Mouse (Mus musculus): ENCODE results near the gene Tprkb.
"Not testable (repeated sequence)": the region's sequence is repeated elsewhere in the genome, so short reads cannot be mapped to it uniquely, and the experiment has no call there.

The Tprkb gene

DNA sequence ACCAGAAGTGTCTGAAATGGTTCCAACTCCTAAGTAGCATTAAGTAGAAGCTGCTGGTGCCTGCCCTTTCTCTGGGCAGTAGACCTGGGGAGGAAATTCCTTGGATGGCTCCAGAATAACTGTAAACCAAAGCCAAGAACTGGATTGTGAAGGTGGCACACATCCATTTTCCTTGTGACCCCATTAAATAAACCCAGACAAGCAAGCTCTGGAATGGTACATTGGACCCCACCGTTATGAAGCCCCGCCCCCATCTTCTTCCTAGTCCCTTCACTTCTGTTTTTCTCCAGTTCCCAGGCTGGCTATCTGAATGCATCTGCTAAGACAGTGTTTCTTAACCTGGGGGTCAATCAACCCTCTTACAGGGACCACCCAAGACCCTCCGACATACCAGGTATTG lies at the start of gene Tprkb:
TSS of gene Tprkb (plus strand) at position 279 of the 400 bp plus-strand sequence.
- no peak for DNase-seq

DNA sequence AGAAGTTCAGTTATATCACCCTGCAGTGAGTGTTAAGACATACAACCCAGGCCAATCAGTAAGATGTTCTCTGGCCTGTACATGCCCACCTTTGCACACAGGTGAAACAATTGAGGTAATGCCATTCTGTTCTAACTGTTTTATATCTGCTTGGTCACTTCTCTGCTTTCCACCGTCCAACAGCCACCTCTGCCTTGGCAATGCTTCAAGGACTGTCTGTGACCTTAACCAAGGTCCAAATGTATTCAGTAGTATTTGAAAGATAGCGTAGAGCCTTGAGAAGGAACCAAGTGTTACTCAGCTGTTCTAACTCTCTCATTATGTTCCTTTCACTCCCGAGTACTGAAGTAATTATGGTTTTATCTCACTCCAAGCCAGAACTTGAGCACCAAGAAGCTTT lies 49.1 kb upstream of the Tprkb start:
- no peak for DNase-seq

GRCm38 (mm10) chr6:85863136-85863535 lies 48.5 kb upstream of the Tprkb start:
- no peak for DNase-seq

GRCm38 (mm10) chr6:85863840-85864239 lies 47.8 kb upstream of the Tprkb start:
- no peak for DNase-seq

GRCm38 (mm10) chr6:85864900-85865639 lies 46.6 kb upstream of the Tprkb start:
- DNase-seq: not testable (repeated sequence)

DNA sequence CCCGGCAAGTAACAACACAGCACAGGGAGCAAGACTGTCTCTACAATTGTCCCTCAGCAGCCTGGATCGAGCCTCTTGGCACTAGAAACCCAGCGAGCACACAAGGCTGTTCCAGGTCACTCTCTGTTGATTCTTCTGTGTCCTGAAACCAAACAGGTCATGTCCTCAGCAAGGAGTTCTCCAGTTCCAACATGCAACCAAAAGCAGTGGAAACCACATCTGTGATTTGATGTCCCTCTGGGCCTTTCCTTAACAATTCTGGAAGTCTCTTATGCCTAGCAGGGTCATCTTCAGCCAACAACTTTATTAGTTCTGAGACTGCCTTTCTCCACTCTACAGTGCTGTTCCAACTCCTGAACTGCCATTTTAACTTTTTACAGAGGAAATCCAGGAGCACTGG lies 45.5 kb upstream of the Tprkb start:
- DNase-seq: not testable (repeated sequence)

- DNase-seq: not testable (repeated sequence)
Observed at GRCm38 (mm10) chr6:85866995-85867394, 44.7 kb upstream of the Tprkb start.

DNA sequence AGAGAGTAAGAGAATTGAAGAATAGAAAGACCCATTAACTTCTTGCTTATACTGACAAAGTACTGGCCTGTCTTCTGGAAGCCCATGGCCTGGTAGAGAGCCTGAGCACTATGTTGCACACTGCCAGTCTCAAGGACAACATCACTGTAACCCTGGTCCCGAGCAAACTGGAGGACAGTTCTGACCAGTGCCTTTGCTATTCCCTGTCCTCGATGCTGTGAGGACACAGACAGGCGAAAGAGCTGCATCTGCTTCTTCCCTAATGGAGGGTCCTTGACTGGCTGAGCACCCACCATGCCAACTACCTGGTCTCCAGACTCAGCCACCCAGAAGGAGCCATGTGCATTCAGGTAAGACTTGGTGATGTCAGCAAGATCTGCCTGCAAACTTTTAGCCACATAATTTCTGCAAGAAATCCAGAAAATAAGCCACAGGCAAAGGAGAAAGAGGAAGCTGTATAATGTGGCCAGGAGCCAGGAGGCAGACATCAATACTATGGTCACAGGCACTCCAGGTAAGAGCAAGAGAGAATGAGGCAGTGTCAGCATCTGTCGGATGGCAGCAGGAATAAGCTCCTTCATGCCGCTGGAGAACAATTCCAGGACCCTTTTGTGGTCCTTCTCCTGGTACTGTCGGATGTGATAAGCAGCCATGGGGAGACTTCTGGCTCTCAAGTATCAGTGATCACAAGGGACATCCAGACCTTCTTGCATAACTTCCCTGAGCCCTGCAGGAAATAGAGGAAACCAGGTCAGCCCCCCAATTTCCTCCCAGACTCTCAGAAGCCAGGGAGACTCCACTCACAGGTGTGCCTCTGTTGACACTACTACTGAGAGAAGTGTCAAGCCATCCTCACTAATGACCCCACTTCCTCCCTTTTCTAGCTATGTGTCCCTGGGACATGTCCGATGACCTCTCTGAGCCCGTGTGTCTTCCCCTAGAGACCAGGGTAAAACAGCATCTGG lies 43.7 kb upstream of the Tprkb start:
- no peak for DNase-seq

DNA sequence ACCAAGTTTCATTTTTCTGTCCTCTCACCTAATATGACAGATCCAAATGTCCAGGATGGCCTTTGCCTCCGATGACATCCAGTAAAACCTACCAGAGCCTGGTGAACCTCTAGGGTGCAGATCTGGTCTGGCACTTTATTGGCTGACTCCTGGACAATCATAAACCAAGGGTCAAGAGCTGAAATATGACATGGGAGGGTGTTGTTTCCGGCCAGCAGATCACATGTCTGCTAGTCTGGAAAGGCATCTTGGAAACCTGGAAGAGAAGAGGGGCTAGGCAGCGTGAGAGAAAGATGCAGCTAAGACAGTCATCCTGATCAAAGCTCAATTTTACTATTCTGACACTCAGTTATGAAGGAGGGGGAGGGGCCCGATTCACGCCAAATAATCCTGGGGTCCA lies 42.7 kb upstream of the Tprkb start, which contains the start of gene Nat8f2:
TSS of gene Nat8f2 (minus strand) at position 153 of the 400 bp plus-strand sequence.
- DNase-seq: not testable (repeated sequence)

DNA sequence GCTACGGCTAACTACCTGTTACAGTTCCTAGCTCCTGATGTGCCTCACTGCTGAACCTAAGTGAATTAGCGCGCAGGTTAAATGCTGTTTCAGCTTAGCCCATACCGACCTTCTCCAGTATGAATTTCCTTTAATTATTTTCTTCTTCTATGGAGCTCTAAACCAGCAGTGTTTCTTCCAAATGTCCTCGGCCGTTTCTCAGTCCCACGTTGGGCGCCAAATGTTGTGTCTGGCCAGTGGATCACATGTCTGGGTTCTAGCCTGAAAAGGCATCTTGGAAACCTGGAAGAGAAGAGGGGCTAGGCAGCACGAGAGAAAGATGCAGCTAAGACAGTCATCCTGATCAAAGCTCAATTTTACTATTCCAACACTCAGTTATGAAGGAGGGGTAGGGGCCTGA lies 28.4 kb upstream of the Tprkb start:
- DNase-seq: not testable (repeated sequence)

- no peak for DNase-seq
Observed at GRCm38 (mm10) chr6:85884311-85884710, 27.4 kb upstream of the Tprkb start.

DNA sequence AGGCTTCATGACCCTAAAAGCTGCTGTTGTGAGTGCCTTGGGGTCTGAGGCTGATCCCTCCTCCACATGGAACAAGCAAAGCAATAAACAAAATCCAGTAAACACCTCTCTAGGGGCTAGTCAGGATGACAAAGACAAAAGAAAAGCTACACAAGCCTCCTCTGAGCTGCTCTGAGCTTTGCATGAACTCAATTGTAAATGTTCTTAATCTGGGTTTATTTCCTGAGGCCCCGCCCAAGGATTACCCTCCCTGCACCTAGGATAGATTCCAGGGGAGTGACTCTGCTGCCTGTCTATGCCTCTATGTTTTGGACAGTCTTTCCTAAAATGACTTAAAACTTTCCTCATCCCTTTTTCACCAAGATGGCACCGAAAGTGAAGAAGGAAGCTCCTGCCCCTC lies 22.7 kb upstream of the Tprkb start:
- no peak for DNase-seq

DNA sequence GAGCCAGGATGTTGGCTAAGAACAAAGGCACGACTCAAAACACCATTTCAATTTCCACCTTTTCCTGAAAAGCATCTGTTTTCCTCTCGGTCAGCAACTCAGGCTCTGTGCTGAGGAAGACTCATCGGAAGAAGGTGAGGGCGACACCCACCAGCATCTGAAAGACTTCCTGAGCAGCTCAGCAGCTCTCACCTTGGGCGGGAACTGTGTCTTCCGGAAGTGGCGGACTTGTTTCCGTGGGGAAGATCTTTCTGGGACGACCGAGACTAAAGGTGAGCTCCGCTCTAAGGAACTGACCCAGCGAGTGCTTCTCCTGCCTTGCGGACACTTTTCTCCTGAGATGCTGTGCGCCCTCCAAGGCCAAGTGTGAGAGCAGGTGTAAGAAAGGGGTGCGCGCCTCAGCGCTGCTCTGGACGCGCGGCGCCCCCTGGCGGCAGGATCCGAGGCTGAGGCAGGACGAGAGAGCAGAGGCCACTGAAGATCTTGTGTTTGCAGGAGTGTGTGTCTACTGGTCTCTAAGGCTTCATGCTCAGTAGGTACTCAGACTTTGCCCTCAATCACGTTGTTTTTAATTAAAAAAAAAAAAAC lies 16.5 kb upstream of the Tprkb start:
- DNase-seq: not testable (repeated sequence)

DNA sequence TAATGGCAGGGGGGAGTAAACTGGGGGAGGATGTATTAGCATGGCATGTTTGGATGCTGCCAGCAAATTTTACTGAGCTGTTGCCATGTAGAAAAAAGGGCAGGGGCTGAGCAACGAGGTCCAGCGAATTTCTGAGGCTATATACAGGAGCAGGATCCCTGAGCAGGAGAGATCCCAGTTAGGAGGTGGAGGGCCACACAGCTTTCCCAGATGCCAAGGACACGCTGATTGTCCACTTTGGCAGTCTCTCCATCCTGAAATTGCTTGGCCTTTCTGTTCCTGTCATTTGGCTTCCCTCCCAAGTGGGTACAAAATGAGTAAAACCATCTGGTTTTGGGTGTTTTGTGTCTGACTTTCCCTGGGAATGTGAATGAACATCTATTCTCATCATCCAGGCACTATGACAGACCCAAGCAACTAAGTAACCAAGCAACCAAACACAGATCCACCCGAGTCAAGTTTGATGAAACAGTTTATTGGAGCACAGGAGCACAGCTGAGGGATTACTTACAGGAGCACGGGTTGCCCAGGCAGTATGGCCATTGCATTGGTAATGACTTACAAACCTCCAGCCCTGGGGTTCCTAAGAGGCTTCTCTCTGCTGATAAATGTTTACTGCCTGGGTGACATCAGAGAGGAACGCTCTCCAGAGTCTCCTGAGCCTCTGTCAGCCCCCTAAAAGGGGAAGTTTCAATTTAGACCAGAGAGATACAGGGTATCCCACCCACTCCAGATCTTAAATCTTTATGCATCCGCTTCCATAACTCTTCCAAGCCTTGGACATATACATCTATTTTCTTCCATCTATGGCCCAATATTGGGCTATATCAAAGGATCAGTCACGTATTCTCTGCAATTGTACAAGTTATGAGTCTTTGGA lies 12.8 kb upstream of the Tprkb start:
- DNase-seq: not testable (repeated sequence)

GRCm38 (mm10) chr6:85902303-85902702 lies 9.4 kb upstream of the Tprkb start:
- no peak for DNase-seq

GRCm38 (mm10) chr6:85904642-85905061 lies 7.0 kb upstream of the Tprkb start, which contains the start of gene Nat8f4:
Gene Nat8f4 (minus strand): TSS chr6:85904884.
- peak; percentile 77 to 82 for DNase-seq

- peak in 1 of 2 experiments; percentile 44 for DNase-seq
Observed at GRCm38 (mm10) chr6:85906911-85907351, 4.7 kb upstream of the Tprkb start.

DNA sequence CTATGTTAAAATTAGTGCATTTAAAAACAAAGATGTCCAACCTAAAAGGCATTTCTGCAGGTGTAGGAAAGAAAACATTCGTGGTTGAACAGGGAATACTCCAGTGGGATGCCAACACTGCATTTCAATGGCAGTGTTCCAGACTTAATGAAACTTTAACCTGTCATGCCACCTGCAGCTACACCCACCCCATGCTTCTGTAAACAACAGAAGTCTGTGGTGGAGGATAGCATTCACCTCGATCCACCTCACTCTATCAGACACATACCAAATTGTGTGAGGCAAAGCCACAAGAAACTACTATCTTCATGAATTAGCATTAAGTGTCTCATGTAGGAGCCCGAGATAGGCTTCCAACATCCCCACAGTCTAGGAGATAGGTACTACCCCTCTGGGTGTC lies 3.3 kb upstream of the Tprkb start:
- no peak for DNase-seq

GRCm38 (mm10) chr6:85909704-85910103 lies 2.0 kb upstream of the Tprkb start:
- no peak for DNase-seq

- no peak for DNase-seq
Observed at GRCm38 (mm10) chr6:85915141-85915538, 3.5 kb downstream of the Tprkb start.

GRCm38 (mm10) chr6:85915539-85916513 lies 4.2 kb downstream of the Tprkb start, which contains the start of gene Nat8f1:
Gene Nat8f1 (minus strand): TSS chr6:85915687.
- peak; percentile 91 to 93 for DNase-seq
